Comparison of ENCODE assay signal across 9 mouse cellular contexts in the genomic region with DNA sequence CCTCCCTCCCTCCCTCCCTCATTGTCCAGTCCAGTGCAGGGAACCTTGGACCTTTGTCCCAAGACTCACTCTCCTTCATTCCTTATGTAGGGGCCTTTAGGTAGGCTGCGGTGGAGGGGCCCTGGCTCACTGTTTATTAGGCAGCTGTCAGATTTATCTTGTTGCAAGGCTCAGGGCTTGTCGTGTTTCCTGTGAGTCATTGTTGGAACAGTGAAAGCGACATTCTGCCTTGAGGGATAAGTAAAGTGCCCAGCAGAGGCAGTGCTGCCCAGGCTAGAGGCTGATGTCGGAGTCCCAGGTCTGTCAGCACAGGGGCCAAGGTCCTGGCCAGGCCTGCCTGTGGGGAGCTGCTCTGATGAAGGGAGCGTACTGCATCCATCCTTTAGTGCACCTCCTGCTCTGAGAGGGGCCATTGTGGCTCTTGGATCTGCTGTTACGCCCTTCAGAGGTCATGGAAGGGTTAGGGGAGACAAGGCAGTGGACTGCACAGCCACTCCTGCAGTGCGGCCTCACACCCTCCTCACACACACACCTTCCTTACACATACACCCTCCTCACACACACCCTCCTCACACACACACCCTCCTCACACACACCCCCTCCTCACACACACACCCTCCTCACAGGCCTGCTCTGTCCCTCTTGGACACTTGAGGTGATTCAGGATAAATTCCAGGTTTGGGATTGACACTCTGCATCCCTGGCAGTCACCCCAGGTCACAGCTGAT. TPM values are rescaled to one million over a fixed set of nuclear protein-coding genes. Genes with fewer than 3 reads are reported as not detected.
DNase-seq lines count a peak whose midpoint lies in the region; ATAC-seq and TF ChIP-seq lines count a peak whose summit lies in the region.
"Had no signal": no experiment of that assay in that cellular context is flagged by ENCODE, and none has a peak within 500 bp of the region (broad histone marks: within the 10 kb centered on the region; RNA-seq: fewer than 3 reads in every experiment).

No protein-coding gene starts in this region.

- no peak overlapping the region for H3ac ChIP-seq in C2C12 (ENCODE audit: control insufficient read depth, insufficient read length, low read depth)

- no peak overlapping the region for H3K4me3 ChIP-seq in hindbrain, embryonic 13.5 days
- H3K4me3 ChIP-seq in hindbrain, embryonic 11.5 days (ENCODE audit: low read depth, low read length), result no peak overlapping the region
- H3K4me3 ChIP-seq in C2C12 (ENCODE audit: insufficient read depth, poor library complexity, severe bottlenecking), result no peak overlapping the region
- no peak overlapping the region for H3K4me3 ChIP-seq in kidney, embryonic 15.5 days (replicated peaks)

- H3K27ac ChIP-seq in hindbrain, embryonic 13.5 days, result peak overlapping the region; percentile 48; the same call in 1 of the 2 replicates
- H3K27ac ChIP-seq in hindbrain, embryonic 11.5 days (ENCODE audit: low read depth, low read length), result no peak overlapping the region
- peak overlapping the region; percentile 72 for H3K27ac ChIP-seq in kidney, embryonic 15.5 days

- H3K27me3 ChIP-seq in hindbrain, embryonic 13.5 days, result no peaks in the 10 kb centered on the region
- no peaks in the 10 kb centered on the region for H3K27me3 ChIP-seq in hindbrain, embryonic 11.5 days (ENCODE audit: control insufficient read depth, insufficient read depth, low read length)
- H3K27me3 ChIP-seq in C2C12 (ENCODE audit: control insufficient read depth, insufficient read depth, insufficient read length), result no peaks in the 10 kb centered on the region
- H3K27me3 ChIP-seq in kidney, embryonic 15.5 days, result no peaks in the 10 kb centered on the region

- no peaks in the 10 kb centered on the region for H3K79me3 ChIP-seq in C2C12 (ENCODE audit: low read depth)

- H3K4me1 ChIP-seq in hindbrain, embryonic 13.5 days (replicated peaks), result peaks cover 36% of the 10 kb centered on the region
- H3K4me1 ChIP-seq in hindbrain, embryonic 11.5 days (replicated peaks; ENCODE audit: control insufficient read depth, insufficient read depth, low read length), result no peaks in the 10 kb centered on the region
- H3K4me1 ChIP-seq in kidney, embryonic 15.5 days, result peaks cover 39% of the 10 kb centered on the region

- no peak for ATAC-seq in hindbrain, embryonic 13.5 days (ENCODE audit: low FRiP score)
- no peak for ATAC-seq in hindbrain, embryonic 11.5 days (ENCODE audit: low FRiP score)
- peak; percentile 52; the same call in 1 of the 2 replicates for ATAC-seq in kidney, embryonic 15.5 days (replicated peaks; ENCODE audit: low FRiP score)
- no peak for ATAC-seq in granulocyte monocyte progenitor cell, adult 5-6 weeks (replicated peaks; ENCODE audit: poor library complexity, severe bottlenecking)

- H3K4me2 ChIP-seq in hindbrain, embryonic 13.5 days, result no peak overlapping the region
- H3K4me2 ChIP-seq in hindbrain, embryonic 11.5 days (replicated peaks; ENCODE audit: low read depth, low read length), result no peak overlapping the region
- no peak overlapping the region for H3K4me2 ChIP-seq in kidney, embryonic 15.5 days

- 47% methylated on average over 7 of the region's 7 CpGs for WGBS in hindbrain, embryonic 13.5 days
- 61% methylated on average over 7 of the region's 7 CpGs for WGBS in hindbrain, embryonic 11.5 days
- 48% methylated on average over 7 of the region's 7 CpGs for WGBS in kidney, embryonic 15.5 days

- H3K9me3 ChIP-seq in hindbrain, embryonic 13.5 days, result no peaks in the 10 kb centered on the region
- H3K9me3 ChIP-seq in hindbrain, embryonic 11.5 days (ENCODE audit: control insufficient read depth, low read length), result no peaks in the 10 kb centered on the region
- no peaks in the 10 kb centered on the region for H3K9me3 ChIP-seq in kidney, embryonic 15.5 days (replicated peaks)
- H3K9me3 ChIP-seq: G1E had no signal

- no peaks in the 10 kb centered on the region for H3K79me2 ChIP-seq in C2C12 (ENCODE audit: control insufficient read depth, insufficient read depth)

- H3K36me3 ChIP-seq in hindbrain, embryonic 13.5 days, result peaks cover 91% of the 10 kb centered on the region
- H3K36me3 ChIP-seq in hindbrain, embryonic 11.5 days (ENCODE audit: control insufficient read depth, insufficient read depth, low read length), result 0 out of 2 replicates have a peak, but pooled peaks cover 4% of the 10 kb centered on the region
- H3K36me3 ChIP-seq in C2C12 (ENCODE audit: control insufficient read depth, insufficient read depth), result peaks cover 65% of the 10 kb centered on the region
- H3K36me3 ChIP-seq in kidney, embryonic 15.5 days, result peaks cover 90% of the 10 kb centered on the region

- no peak for TF ChIP-seq CTCF in C2C12 (IDR thresholded peaks at IDR 0.05; ENCODE audit: control insufficient read depth, insufficient read depth, insufficient read length)

- no peak for DNase-seq in hindbrain, embryonic 11.5 days (ENCODE audit: low spot score)
- DNase-seq in adrenal gland, postnatal 25 days, result peak; percentile 52
- no peak for DNase-seq in right cerebral cortex, postnatal 10 days (ENCODE audit: low spot score in 2 of 2)
- DNase-seq in frontal cortex, postnatal 14 days (ENCODE audit: low spot score in 2 of 2), result no peak

- H3K9ac ChIP-seq in hindbrain, embryonic 13.5 days, result no peak overlapping the region
- no peak overlapping the region for H3K9ac ChIP-seq in hindbrain, embryonic 11.5 days (ENCODE audit: low read depth, low read length)
- no peak overlapping the region for H3K9ac ChIP-seq in kidney, embryonic 15.5 days

TF ChIP-seq in C2C12, 6 proteins besides CTCF, POLR2A, EP300 and RAD21:
- TF ChIP-seq MYOG (IDR thresholded peaks at IDR 0.05; ENCODE audit: control insufficient read depth, extremely low read depth, insufficient read length) (no peak), MYOD1 (IDR thresholded peaks at IDR 0.05; ENCODE audit: control insufficient read depth, insufficient read length, low read depth) (peak; percentile 39), FOSL1 (IDR thresholded peaks at IDR 0.05; ENCODE audit: insufficient read depth, low read length, poor library complexity, severe bottlenecking) (no peak)
TF ChIP-seq in C2C12: peak in this region for 1.

RNA-seq across cellular contexts. Expression of gene Sec14l1, which starts 39.3 kb away (rescaled TPM):
- 63.3 and 65.9 TPM in 2 replicates for polyA plus RNA-seq in hindbrain, embryonic 13.5 days (2015; fragmentation: Nextera tagmentation; extraction: Ambion mirVana)
- 36.7 and 36.9 TPM in 2 replicates for polyA plus RNA-seq in hindbrain, embryonic 11.5 days (2014; fragmentation: Nextera tagmentation; extraction: Ambion mirVana)
- 41.9 TPM for polyA plus RNA-seq in C2C12 (2012; fragmentation: generic; extraction: Trizol)
- total RNA-seq in adrenal gland, postnatal 25 days (2021), result 157 and 195 TPM in 2 replicates
- polyA plus RNA-seq in kidney, embryonic 15.5 days (2015; fragmentation: Nextera tagmentation; extraction: Ambion mirVana), result 66.5 and 69.0 TPM in 2 replicates
- 10.8 and 13.3 TPM in 2 replicates for total RNA-seq in granulocyte monocyte progenitor cell, adult 5-6 weeks (2014; fragmentation: Nextera tagmentation)
- 9.8 and 12.8 TPM in 2 replicates for total RNA-seq in granulocyte monocyte progenitor cell, adult 5-6 weeks (2017)

RNA-seq across cellular contexts. Expression of gene Sept9, which starts 45.2 kb away (rescaled TPM):
- polyA plus RNA-seq in hindbrain, embryonic 13.5 days (2015; fragmentation: Nextera tagmentation; extraction: Ambion mirVana), result 117 and 118 TPM in 2 replicates
- polyA plus RNA-seq in hindbrain, embryonic 11.5 days (2014; fragmentation: Nextera tagmentation; extraction: Ambion mirVana), result 126 and 141 TPM in 2 replicates
- 266 TPM for polyA plus RNA-seq in C2C12 (2012; fragmentation: generic; extraction: Trizol)
- 122 and 148 TPM in 2 replicates for total RNA-seq in adrenal gland, postnatal 25 days (2021)
- 120 and 126 TPM in 2 replicates for polyA plus RNA-seq in kidney, embryonic 15.5 days (2015; fragmentation: Nextera tagmentation; extraction: Ambion mirVana)
- 139 and 145 TPM in 2 replicates for total RNA-seq in granulocyte monocyte progenitor cell, adult 5-6 weeks (2014; fragmentation: Nextera tagmentation)
- 124 and 141 TPM in 2 replicates for total RNA-seq in granulocyte monocyte progenitor cell, adult 5-6 weeks (2017)
